Mouse (Mus musculus) embryo, embryonic 10 days (tissue): ENCODE data around the gene Rpl10-ps3.

ENCODE experiments used
- DNase-seq: peaks from one replicate; pipeline ENCODE4 v3.0.0-alpha.2; 2015; ENCODE audit warnings: low spot score

Rpl10-ps3 gene

DNA sequence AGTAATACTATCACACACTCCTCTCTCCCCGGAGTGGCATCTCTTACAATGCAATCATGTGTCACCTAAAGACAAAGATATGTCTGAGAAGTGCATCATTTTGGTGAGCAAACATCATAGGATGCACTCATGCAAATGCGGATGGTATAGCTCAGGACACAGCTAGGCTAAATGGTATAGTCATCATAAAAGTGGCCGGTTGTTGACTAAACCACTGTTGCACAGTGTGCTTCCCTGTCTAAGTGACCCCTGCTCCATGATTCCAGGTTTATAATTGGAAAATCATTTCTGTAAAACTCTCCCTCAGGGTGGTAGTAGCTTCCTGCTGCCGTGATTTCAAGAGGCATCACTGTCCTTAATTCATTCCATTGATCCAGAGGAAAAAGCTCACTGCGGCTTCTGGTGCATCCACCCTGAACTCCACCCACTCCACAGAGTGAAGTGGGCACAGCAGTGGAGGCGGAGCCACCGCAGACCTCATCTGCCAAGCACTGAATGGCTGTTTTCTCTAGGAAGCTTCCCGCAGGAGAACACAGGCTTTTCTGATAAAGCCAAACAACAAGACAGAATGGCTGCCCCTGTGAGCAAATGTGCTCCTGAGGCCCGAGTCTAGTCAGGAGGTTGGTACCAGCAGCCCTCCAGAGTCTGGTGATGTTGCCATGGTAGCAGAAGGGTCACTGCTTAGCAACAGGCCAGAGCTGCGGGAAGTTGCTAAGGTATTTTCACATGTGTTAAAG is 38.9 kb downstream of the Rpl10-ps3 start:
- peak; percentile 54 for DNase-seq

DNA sequence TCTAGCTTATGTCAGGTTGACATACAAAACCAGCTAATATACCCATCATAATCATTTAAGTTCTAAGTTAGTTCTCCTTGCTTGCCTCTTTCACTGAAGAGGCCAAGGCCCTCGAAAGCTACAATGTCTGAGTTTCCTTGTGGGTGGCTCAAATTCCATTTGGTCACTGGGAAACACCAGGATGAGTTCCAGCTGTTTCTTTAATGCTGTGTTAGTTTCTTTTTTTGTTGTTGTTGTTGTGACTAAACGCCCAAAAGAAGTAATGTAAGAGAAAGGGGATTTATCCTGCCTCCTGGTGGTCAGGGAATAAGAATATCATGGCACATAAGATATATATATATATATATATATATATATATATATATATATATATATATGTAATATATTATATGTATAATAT is 39.7 kb downstream of the Rpl10-ps3 start:
- DNase-seq = no peak

GRCm38 (mm10) chr9:50304004-50304403 is 40.8 kb downstream of the Rpl10-ps3 start:
- DNase-seq = no peak

- no peak for DNase-seq
These were observed 43.0 kb downstream of the Rpl10-ps3 start for GRCm38 (mm10) chr9:50301722-50302121.

- DNase-seq = no peak
These were observed 46.4 kb downstream of the Rpl10-ps3 start for GRCm38 (mm10) chr9:50298389-50298788.
